Mouse (Mus musculus): ENCODE measurements around the gene Mrm2. TPM values are rescaled to one million over a fixed set of nuclear protein-coding genes. Genes with fewer than 3 reads are reported as not detected.

Gene Mrm2
- total and polyA plus RNA-seq, 3 experiments: 11.2 to 14.6 (median 13.6) TPM

DNA sequence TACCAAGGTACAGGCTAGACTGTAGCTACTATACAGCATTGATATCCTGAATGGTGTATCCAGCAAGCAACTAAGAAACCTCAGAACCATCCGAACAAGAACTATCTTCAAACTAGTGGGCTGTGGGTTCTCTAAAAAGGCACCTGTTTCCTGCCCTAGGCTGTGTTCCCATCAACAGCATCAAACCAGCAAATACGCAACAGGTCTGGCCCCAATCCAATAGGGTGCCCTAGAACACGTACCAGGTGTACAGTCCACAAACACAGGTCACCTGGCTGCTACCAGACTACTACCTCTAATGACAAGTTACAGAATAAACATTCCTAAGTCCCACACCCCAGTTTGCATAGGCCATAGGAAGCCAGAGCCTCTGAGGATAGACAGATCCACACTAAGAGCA, 48.8 kb downstream of the Mrm2 start:
- Histone ChIP-seq H3K79me2 (replicated peaks; ENCODE audit: control insufficient read depth, extremely low read depth, insufficient read depth, poor library complexity, severe bottlenecking) (no peaks in the 10 kb centered on the region), H3K27me3 (replicated peaks) (no peaks in the 10 kb centered on the region), H3K4me3 (replicated peaks in 1 of 3; ENCODE audit: low read depth in 2 of 3, low read length in 2 of 3, poor library complexity in 1 of 3) (no peak overlapping the region), H3K27ac (ENCODE audit: insufficient read depth, low read depth) (no peak overlapping the region), H3K36me3 (replicated peaks in 1 of 2; ENCODE audit: control insufficient read depth in 1 of 2, insufficient read depth in 1 of 2, low read length in 1 of 2) (peaks cover 13 to 88% of the 10 kb centered on the region in 2 experiments), H3K9me3 (replicated peaks; ENCODE audit: low read length) (no peaks in the 10 kb centered on the region), H3K4me2 (ENCODE audit: insufficient read depth, low read depth, poor library complexity, severe bottlenecking) (no peak overlapping the region), H3K4me1 (ENCODE audit: control insufficient read depth in 1 of 2, insufficient read depth in 2 of 2) (no peaks in the 10 kb centered on the region), H3K9ac (ENCODE audit: insufficient read depth, low read depth) (no peak overlapping the region)
- dilution Hi-C loops (cut with MboI; ENCODE audit: extremely low pct_ligation_motif_present, extremely low pct_unique_long_range_greater_than_20kb, low sequenced_read_pairs) (no loop called here), in situ Hi-C loops (cut with MboI; ENCODE audit: low pct_ligation_motif_present, low pct_unique_long_range_greater_than_20kb, low sequenced_read_pairs) (loop anchor here (25.0 kb wide), 1 partner anchor 446 kb away; the partner anchor contains the start of genes Gm26938 and Psmg3)
- no peak for DNase-seq (ENCODE audit: extremely low read depth)
- TF ChIP-seq TCF12 (IDR thresholded peaks at IDR 0.05; ENCODE audit: low read depth, low read length) (no peak), ETS1 (conservative IDR thresholded peaks at IDR 0.05; ENCODE audit: low read depth, low read length) (no peak), ZKSCAN1 (IDR thresholded peaks at IDR 0.05; ENCODE audit: borderline replicate concordance, low read depth, low read length) (no peak), MAZ (IDR thresholded peaks at IDR 0.05; ENCODE audit: low read depth, low read length) (no peak), NRF1 (IDR thresholded peaks at IDR 0.05; ENCODE audit: low read depth, low read length) (no peak), ZC3H11A (IDR thresholded peaks at IDR 0.05; ENCODE audit: low read depth, low read length) (no peak), JUND (conservative IDR thresholded peaks at IDR 0.05; ENCODE audit: low read depth, low read length) (no peak)

DNA sequence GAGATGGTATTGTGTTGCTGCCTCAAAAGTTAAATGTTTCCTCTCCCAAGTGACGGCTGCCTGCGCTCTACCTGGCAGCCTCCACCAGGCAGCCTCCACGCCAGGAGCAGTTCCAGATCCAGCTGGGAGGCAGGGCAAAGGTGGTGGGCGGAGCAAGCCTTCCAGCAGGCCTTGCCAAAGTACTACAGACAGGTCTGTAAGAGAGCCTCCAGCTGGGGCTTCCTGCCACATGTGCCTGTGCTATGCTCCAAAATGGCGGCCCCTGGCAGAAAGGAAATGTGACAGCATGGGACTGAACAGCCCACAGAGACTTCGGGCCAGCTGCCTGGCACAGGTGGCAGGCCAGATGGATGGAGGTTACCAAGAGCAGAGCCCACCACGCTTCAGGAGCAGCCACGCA, 49.3 kb downstream of the Mrm2 start:
- Histone ChIP-seq H3K9me3 (replicated peaks; ENCODE audit: low read length) (no peaks in the 10 kb centered on the region), H3K4me1 (ENCODE audit: control insufficient read depth in 1 of 2, insufficient read depth in 2 of 2) (no peaks in the 10 kb centered on the region), H3K4me3 (replicated peaks in 1 of 3; ENCODE audit: low read depth in 2 of 3, low read length in 2 of 3, poor library complexity in 1 of 3) (no peak overlapping the region), H3K4me2 (ENCODE audit: insufficient read depth, low read depth, poor library complexity, severe bottlenecking) (no peak overlapping the region), H3K36me3 (replicated peaks in 1 of 2; ENCODE audit: control insufficient read depth in 1 of 2, insufficient read depth in 1 of 2, low read length in 1 of 2) (peaks cover 13 to 87% of the 10 kb centered on the region in 2 experiments), H3K79me2 (replicated peaks; ENCODE audit: control insufficient read depth, extremely low read depth, insufficient read depth, poor library complexity, severe bottlenecking) (no peaks in the 10 kb centered on the region), H3K27ac (ENCODE audit: insufficient read depth, low read depth) (no peak overlapping the region), H3K27me3 (replicated peaks) (no peaks in the 10 kb centered on the region), H3K9ac (ENCODE audit: insufficient read depth, low read depth) (no peak overlapping the region)
- dilution Hi-C loops (cut with MboI; ENCODE audit: extremely low pct_ligation_motif_present, extremely low pct_unique_long_range_greater_than_20kb, low sequenced_read_pairs): no loop called here
- TF ChIP-seq TCF12 (IDR thresholded peaks at IDR 0.05; ENCODE audit: low read depth, low read length): no peak
- no peak for TF ChIP-seq PAX5 (IDR thresholded peaks at IDR 0.05; ENCODE audit: low read length)
- TF ChIP-seq NRF1 (IDR thresholded peaks at IDR 0.05; ENCODE audit: low read depth, low read length): no peak
- TF ChIP-seq KAT2A (IDR thresholded peaks at IDR 0.05; ENCODE audit: insufficient replicate concordance, low read length): no peak
- no peak for TF ChIP-seq GABPA (IDR thresholded peaks at IDR 0.05; ENCODE audit: insufficient replicate concordance, low read depth, low read length)
- TF ChIP-seq CHD2 (IDR thresholded peaks at IDR 0.05; ENCODE audit: low read length): no peak
- TF ChIP-seq ELF1 (IDR thresholded peaks at IDR 0.05; ENCODE audit: low read depth, low read length): no peak
- TF ChIP-seq USF1 (IDR thresholded peaks at IDR 0.05; ENCODE audit: low read depth, low read length): no peak
- TF ChIP-seq MEF2A (IDR thresholded peaks at IDR 0.05; ENCODE audit: borderline replicate concordance, low read depth, low read length): no peak
- TF ChIP-seq SMC3 (IDR thresholded peaks at IDR 0.05; ENCODE audit: low read depth, low read length): no peak
- TF ChIP-seq ETS1 (conservative IDR thresholded peaks at IDR 0.05; ENCODE audit: low read depth, low read length): no peak
- no peak for TF ChIP-seq JUN (IDR thresholded peaks at IDR 0.05; ENCODE audit: insufficient read depth, low read depth, low read length)
- no peak for TF ChIP-seq CHD1 (IDR thresholded peaks at IDR 0.05; ENCODE audit: low read depth, low read length)
- TF ChIP-seq CTCF (conservative IDR thresholded peaks at IDR 0.05 in 1 of 2, IDR thresholded peaks at IDR 0.05 in 1 of 2; ENCODE audit: low read depth in 2 of 2, low read length in 2 of 2): no peak
- TF ChIP-seq TBP (conservative IDR thresholded peaks at IDR 0.05; ENCODE audit: low read depth, low read length): no peak
- in situ Hi-C loops (cut with MboI; ENCODE audit: low pct_ligation_motif_present, low pct_unique_long_range_greater_than_20kb, low sequenced_read_pairs): loop anchor here (25.0 kb wide), 1 partner anchor 445 kb away; the partner anchor contains the start of genes Gm26938 and Psmg3
- no peak for DNase-seq (ENCODE audit: extremely low read depth)
